Mouse (Mus musculus) brain, embryonic 14.5 days (tissue): Measurements from ENCODE around the gene Usp46.

Experiments used
- CTCF ChIP-seq: fragments of 200-500 bp; IDR thresholded peaks from 2 replicates; pipeline ENCODE4 v1.5.1; 2012; ENCODE audit warnings: inconsistent platforms, mild to moderate bottlenecking, moderate library complexity, borderline replicate concordance; ENCODE audit not compliant: insufficient read depth, insufficient read length; ENCODE audit errors: extremely low read depth
- POLR2A ChIP-seq: fragments of 200-500 bp; IDR thresholded peaks from 2 replicates; pipeline ENCODE4 v1.6.1; 2012; ENCODE audit warnings: mild to moderate bottlenecking, inconsistent platforms, borderline replicate concordance; ENCODE audit not compliant: poor library complexity, insufficient read depth, insufficient read length, severe bottlenecking; ENCODE audit errors: extremely low read depth

DNA sequence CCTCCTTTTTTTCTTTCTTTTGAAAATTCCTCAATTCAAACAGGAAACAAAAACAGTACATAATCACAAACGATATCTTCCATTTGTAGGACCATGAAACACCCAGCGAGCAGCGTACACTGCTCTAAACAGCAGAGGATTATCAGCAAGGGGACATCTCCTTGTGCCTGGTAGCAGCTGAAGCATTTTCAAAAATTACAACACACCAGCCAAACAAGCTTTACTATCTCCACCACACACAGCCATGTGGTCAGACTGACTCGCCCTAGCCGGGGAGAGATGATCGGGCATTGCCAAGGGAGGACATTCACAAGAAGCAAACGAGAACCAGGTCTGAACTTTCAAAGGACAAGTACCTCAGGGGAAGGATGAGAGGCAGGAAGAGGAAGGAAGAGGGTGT is 3.4 kb downstream of the Usp46 start:
- TF ChIP-seq POLR2A (no peak), CTCF (no peak)
